In the genomic region with DNA sequence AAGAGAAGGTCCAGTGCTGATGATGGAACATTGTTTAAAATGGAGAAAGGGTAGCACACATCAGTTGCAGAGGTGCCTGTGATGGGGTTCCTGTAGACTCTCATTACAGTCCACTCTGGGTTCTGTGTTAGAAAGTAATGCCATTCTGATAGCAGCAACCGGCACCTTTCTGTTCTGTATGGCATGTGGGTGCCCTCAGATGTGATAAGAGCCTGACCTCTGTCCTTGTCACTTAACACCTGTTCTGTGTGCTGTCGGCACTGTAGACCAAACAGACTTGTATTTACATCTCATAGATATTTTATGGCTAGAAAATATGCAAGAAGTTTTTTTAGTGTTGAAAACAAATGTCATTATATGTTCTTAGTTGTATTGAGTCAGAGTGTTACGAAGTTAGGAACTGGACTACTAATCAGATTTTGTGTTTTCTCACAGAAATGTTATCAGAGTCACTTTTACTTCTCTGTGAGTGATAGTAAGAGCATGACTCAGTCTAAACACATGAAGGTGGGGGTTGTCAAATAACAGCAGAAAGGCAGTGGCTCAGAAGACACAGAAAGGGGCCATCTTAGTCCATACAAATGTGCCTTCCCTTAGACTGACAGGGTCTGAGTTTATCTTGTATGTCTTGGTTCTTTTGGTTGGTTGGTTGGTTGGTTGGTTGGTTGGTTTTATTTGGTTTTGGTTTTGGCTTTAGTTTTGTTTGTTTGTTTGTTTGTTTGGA, we compare ENCODE assay signal across 21 mouse cellular contexts. TPM values are rescaled to one million over a fixed set of nuclear protein-coding genes. Genes with fewer than 3 reads are reported as not detected.
"Had no signal": no experiment of that assay in that cellular context is flagged by ENCODE, and none has a peak within 500 bp of the region (broad histone marks: within the 10 kb centered on the region; RNA-seq: fewer than 3 reads in every experiment).

No protein-coding gene starts in this region.

- H3K9me3 ChIP-seq: liver, embryonic 15.5 days; lung, embryonic 15.5 days; megakaryocyte, embryonic 14.5 days; midbrain, embryonic 13.5 days; midbrain, embryonic 15.5 days; neural tube, embryonic 12.5 days; stomach, embryonic 15.5 days had no signal

- H3K27ac ChIP-seq: liver, embryonic 15.5 days; lung, embryonic 15.5 days; midbrain, embryonic 13.5 days; midbrain, embryonic 15.5 days; neural tube, embryonic 12.5 days; stomach, embryonic 15.5 days; stomach, postnatal 0 days had no signal

- H3K27me3 ChIP-seq: liver, embryonic 15.5 days; lung, embryonic 15.5 days; megakaryocyte, embryonic 14.5 days; midbrain, embryonic 13.5 days; midbrain, embryonic 15.5 days; neural tube, embryonic 12.5 days; stomach, embryonic 15.5 days had no signal

- ATAC-seq: lung, postnatal 0 days; midbrain, embryonic 13.5 days; midbrain, embryonic 15.5 days had no signal

- H3K4me3 ChIP-seq: liver, embryonic 15.5 days; lung, embryonic 15.5 days; megakaryocyte, embryonic 14.5 days; midbrain, embryonic 13.5 days; midbrain, embryonic 15.5 days; neural tube, embryonic 12.5 days; stomach, embryonic 15.5 days had no signal

- H3K4me1 ChIP-seq: liver, embryonic 15.5 days; lung, embryonic 15.5 days; megakaryocyte, embryonic 14.5 days; midbrain, embryonic 13.5 days; midbrain, embryonic 15.5 days; stomach, embryonic 15.5 days had no signal

- DNase-seq: lung, adult 2 months; lung, postnatal 14 days; lung, postnatal 4 days; right cerebral cortex, postnatal 14 days; thymus, adult 2 months; thymus, postnatal 25 days had no signal

- H3K4me2 ChIP-seq: liver, embryonic 15.5 days; lung, embryonic 15.5 days; midbrain, embryonic 11.5 days; midbrain, embryonic 13.5 days; midbrain, embryonic 15.5 days; neural tube, embryonic 12.5 days; stomach, embryonic 15.5 days had no signal

- H3K9ac ChIP-seq: liver, embryonic 15.5 days; lung, embryonic 15.5 days; midbrain, embryonic 13.5 days; midbrain, embryonic 15.5 days; neural tube, embryonic 12.5 days; stomach, embryonic 15.5 days had no signal

RNA-seq across cellular contexts. Expression of gene Myoc, which starts 41.4 kb away (rescaled TPM):
- total RNA-seq: liver, adult 2 months; monocyte, adult 5-6 weeks; neutrophil, adult 5-6 weeks had no signal
- polyA plus RNA-seq: liver, adult 2 months; liver, embryonic 15.5 days; lung, embryonic 15.5 days; midbrain, embryonic 11.5 days; midbrain, embryonic 13.5 days; midbrain, embryonic 15.5 days; neural tube, embryonic 12.5 days; neural tube, embryonic 14.5 days; spleen, adult 2 months; stomach, postnatal 0 days had no signal
